Mouse (Mus musculus) gastrocnemius, postnatal 36 days (tissue): ENCODE measurements at regions not wholly inside any gene's neighbourhood (a gene's known extent, or its start where the extent isn't known, plus 50 kb on each side); places are given as distances from the start of the nearest gene placed in this dataset.

Experiments used
- DNase-seq, 2 experiments: peaks; one replicate each; pipeline ENCODE4 v3.0.0; 2022
- intact Hi-C: fragments of 180-260 bp; cut with DNase I; formaldehyde crosslinking; loops from one replicate; pipeline ENCODE4 v1.15.1; 2025

DNA sequence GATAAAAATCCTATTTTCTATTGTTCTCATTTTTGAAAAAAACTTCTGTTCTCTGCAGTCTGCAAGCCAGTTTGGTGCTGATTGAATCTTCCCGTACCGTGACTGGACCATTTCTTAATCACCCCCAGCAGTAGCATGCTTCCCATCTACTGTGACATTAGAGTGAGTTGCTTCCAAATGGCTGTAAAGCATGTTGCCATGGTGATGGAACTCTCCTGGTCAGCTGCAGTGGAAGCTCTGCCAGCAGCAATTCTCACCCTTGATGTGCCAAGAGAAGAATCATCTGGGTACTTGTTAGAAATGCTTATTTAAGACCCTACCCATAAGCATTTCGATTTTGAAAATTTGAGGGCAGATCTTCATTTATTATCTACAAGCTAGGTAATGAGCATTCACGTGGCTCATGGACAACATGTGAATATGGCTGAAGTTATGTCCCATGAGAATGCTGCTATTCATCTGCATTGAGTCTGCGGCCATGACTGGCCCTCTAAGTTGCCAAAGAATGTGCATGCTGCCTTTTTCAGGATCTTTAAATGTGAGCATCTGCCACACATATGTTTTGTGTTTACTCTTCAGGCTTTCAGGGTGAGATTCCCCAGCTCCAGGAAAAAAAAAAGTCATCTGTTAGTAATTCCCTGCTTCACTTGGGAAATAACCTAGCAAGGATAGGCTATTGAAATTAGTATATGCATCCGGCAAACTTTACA is 62.8 kb downstream of the H2al1n start:
- no peak for DNase-seq
- intact Hi-C loops: no loop called here

DNA sequence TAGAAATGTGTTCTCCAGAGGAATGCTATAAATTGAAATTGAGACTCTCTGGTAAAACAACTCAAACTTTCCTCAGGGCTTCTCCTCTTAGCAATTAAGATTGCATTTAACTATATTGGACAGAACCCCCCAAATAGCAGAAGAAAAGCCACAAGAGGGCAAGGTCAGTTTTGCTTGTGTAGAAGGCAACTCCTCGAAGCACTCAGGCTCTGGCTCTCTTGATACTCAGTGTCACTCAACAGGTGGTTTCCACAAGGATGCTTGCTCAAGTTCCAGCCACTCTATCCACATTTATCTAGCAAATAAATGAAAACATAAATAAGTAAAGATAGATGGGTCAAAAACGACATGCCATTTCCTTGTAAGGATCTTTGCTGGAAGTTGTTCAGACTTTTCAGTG is 68.4 kb downstream of the H2al1n start:
- intact Hi-C loops: no loop called here

DNA sequence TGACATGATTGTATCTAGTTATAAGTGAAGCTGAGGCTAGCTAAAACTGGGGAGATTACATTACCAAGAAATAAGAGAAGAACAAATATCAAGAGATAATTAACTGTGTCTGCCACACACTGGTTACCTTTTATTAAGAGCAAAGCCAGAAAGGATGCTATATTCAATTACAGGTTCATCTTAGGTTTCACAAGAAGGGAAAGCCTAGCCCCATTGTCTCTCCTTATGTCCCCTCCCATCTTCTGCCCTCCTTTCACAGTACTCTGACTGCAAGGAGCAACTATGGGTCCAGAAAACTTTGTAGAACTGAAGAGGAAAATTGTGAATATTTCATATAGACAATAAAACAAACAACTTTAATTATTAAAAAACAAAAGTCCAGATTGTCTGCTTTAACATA is 68.8 kb downstream of the H2al1n start:
- no peak for DNase-seq
- intact Hi-C loops: no loop called here

More for the DNA sequence above, 68.4 kb downstream of the H2al1n start:
- DNase-seq: no peak

DNA sequence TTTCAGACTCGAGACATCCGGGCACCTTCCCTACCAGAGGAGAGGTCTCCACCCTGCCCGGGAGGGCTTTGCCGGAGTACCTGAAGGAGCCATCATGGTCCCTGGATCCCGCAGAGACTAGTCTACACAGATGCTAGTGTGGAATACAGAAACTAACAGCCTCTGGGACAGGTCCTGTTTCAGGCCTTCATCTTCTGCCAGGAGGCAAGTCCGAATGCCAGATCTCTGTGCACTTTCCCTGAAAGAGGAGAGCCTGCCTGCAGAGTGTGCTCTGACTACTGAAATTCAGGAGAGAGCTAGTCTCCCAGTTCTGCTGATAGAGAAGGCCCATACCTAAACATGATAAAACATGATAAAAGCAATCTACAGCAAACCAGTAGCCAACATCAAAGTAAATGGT is 83.9 kb downstream of the H2al1n start:
- no peak for DNase-seq

DNA sequence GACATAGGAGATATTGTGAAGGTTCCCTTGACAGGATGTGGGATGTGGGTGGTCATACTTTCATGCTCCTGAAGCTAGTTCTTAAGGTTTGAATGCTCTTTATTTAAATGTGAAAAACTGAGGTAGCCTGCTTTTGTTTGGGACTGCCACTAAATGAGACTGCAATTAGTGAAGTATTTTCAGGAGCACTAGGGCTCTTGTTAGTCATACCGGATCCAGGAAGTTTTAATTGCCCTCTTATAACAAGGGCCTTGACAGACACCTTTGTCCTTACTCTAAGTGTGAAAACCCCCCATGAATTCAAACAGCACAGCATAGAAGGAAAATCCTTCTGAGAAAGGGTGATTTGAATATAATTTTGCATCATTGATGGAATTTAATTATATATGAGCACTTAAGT is 91.2 kb downstream of the H2al1n start:
- intact Hi-C loops: no loop called here
- DNase-seq: no peak

More for the DNA sequence above, 83.9 kb downstream of the H2al1n start:
- intact Hi-C loops: no loop called here

GRCm38 (mm10) chrX:14312746-14313145 is 101.8 kb downstream of the H2al1n start:
- intact Hi-C loops: loop anchor here (10.0 kb wide), 2 partner anchors 468 to 598 kb away; no protein-coding TSS in a partner anchor
- DNase-seq: no peak

DNA sequence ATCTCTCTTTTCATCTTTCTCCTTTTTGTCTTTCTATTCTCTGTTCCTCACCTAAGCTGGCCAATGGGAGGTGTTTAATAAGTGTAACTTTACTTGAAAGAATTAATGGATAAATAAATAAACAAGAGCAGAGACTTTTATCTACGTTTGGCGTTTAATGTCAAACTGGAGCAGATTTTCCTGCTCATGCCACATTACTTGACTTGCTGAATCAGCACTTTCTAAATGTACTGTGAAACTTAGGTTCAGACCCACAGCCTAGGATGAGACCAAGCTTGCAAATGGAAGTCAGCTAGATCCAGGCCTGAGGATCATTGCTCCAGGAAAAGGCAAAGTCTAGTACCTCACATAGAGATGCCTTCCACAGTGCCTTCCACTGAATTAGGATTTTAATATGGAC is 141.5 kb downstream of the H2al1n start:
- DNase-seq: no peak
- intact Hi-C loops: no loop called here

- no peak for DNase-seq
Measured at GRCm38 (mm10) chrX:14353366-14353765, 142.4 kb downstream of the H2al1n start.

GRCm38 (mm10) chrX:14356466-14357030 is 145.6 kb downstream of the H2al1n start:
- DNase-seq: no peak
- intact Hi-C loops: no loop called here

More at GRCm38 (mm10) chrX:14353366-14353765, 142.4 kb downstream of the H2al1n start:
- intact Hi-C loops: no loop called here
